Mouse (Mus musculus) neural tube, embryonic 10.5 days (tissue): ENCODE data around the gene Sdhaf3.
"Not testable (repeated sequence)": the region's sequence is repeated elsewhere in the genome, so short reads cannot be mapped to it uniquely, and the experiment has no call there.

ENCODE experiments used
- DNase-seq: peaks from one replicate; pipeline ENCODE4 v3.0.0-alpha.2; 2017; ENCODE audit warnings: low spot score; ENCODE audit errors: extremely low spot score

The Sdhaf3 gene

GRCm38 (mm10) chr6:6955764-6956561 lies at the start of gene Sdhaf3:
TSS of gene Sdhaf3 (plus strand) at chr6:6956004.
- peak; percentile 97 for DNase-seq

- DNase-seq: no peak
These were observed 46.2 kb upstream of the Sdhaf3 start for GRCm38 (mm10) chr6:6909586-6909985.

GRCm38 (mm10) chr6:6914304-6914703 lies 41.5 kb upstream of the Sdhaf3 start:
- no peak for DNase-seq

GRCm38 (mm10) chr6:6914849-6915525 lies 40.8 kb upstream of the Sdhaf3 start:
- DNase-seq: peak; percentile 31

GRCm38 (mm10) chr6:6915526-6915915 lies 40.3 kb upstream of the Sdhaf3 start:
- DNase-seq: no peak

- DNase-seq: no peak
These were observed 38.5 kb upstream of the Sdhaf3 start for GRCm38 (mm10) chr6:6917334-6917733.

GRCm38 (mm10) chr6:6925264-6925663 lies 30.5 kb upstream of the Sdhaf3 start:
- no peak for DNase-seq

GRCm38 (mm10) chr6:6930831-6931230 lies 25.0 kb upstream of the Sdhaf3 start:
- DNase-seq: no peak

GRCm38 (mm10) chr6:6931507-6931906 lies 24.3 kb upstream of the Sdhaf3 start:
- no peak for DNase-seq

GRCm38 (mm10) chr6:6940845-6941244 lies 15.0 kb upstream of the Sdhaf3 start:
- DNase-seq: no peak

- DNase-seq: peak; percentile 19
These were observed 13.0 kb upstream of the Sdhaf3 start for GRCm38 (mm10) chr6:6942813-6943212.

GRCm38 (mm10) chr6:6947650-6948049 lies 8.2 kb upstream of the Sdhaf3 start:
- no peak for DNase-seq

- DNase-seq: no peak
These were observed 425 bp upstream of the Sdhaf3 start for GRCm38 (mm10) chr6:6955395-6955763.

- DNase-seq: not testable (repeated sequence)
These were observed 3.4 kb downstream of the Sdhaf3 start for GRCm38 (mm10) chr6:6959234-6959633.

- DNase-seq: no peak
These were observed 41.6 kb downstream of the Sdhaf3 start for GRCm38 (mm10) chr6:6997226-6997946.

GRCm38 (mm10) chr6:6997956-6998355 lies 42.2 kb downstream of the Sdhaf3 start:
- DNase-seq: no peak

- no peak for DNase-seq
These were observed 43.2 kb downstream of the Sdhaf3 start for GRCm38 (mm10) chr6:6999015-6999414.

GRCm38 (mm10) chr6:7003085-7003484 lies 47.3 kb downstream of the Sdhaf3 start:
- DNase-seq: no peak

- no peak for DNase-seq
These were observed 48.2 kb downstream of the Sdhaf3 start for GRCm38 (mm10) chr6:7004005-7004404.

- no peak for DNase-seq
These were observed 82.3 kb downstream of the Sdhaf3 start for GRCm38 (mm10) chr6:7038087-7038486.

- DNase-seq: no peak
These were observed 83.0 kb downstream of the Sdhaf3 start for GRCm38 (mm10) chr6:7038835-7039234.

- DNase-seq: no peak
These were observed 86.1 kb downstream of the Sdhaf3 start for GRCm38 (mm10) chr6:7041912-7042311.
